Mouse (Mus musculus): ENCODE measurements at regions not wholly inside any gene's neighbourhood (a gene's known extent, or its start where the extent isn't known, plus 50 kb on each side); places are given as distances from the start of the nearest gene placed in this dataset.

- DNase-seq (ENCODE audit: low spot score): peak; percentile 11
These were observed 148.3 kb downstream of the Ddx1 start for GRCm38 (mm10) chr12:13100505-13101354.

GRCm38 (mm10) chr12:13094111-13094851 is 152.6 kb upstream of the Mycn start:
- no peak for DNase-seq (ENCODE audit: low spot score)

- DNase-seq (ENCODE audit: low spot score): no peak
These were observed 144.2 kb upstream of the Mycn start for GRCm38 (mm10) chr12:13085951-13086350.

GRCm38 (mm10) chr12:13085484-13085883 is 143.8 kb upstream of the Mycn start:
- no peak for DNase-seq (ENCODE audit: low spot score)

GRCm38 (mm10) chr12:13083337-13084054 is 141.8 kb upstream of the Mycn start:
- peak; percentile 10 for DNase-seq (ENCODE audit: low spot score)

- DNase-seq (ENCODE audit: low spot score): no peak
These were observed 139.1 kb upstream of the Mycn start for GRCm38 (mm10) chr12:13080791-13081190.

GRCm38 (mm10) chr12:13079832-13080231 is 138.1 kb upstream of the Mycn start:
- no peak for DNase-seq (ENCODE audit: low spot score)

GRCm38 (mm10) chr12:13077689-13078088 is 136.0 kb upstream of the Mycn start:
- DNase-seq (ENCODE audit: low spot score): no peak

- DNase-seq (ENCODE audit: low spot score): no peak
These were observed 135.1 kb upstream of the Mycn start for GRCm38 (mm10) chr12:13076699-13077287.

- DNase-seq (ENCODE audit: low spot score): no peak
These were observed 131.6 kb upstream of the Mycn start for GRCm38 (mm10) chr12:13073126-13073886.

GRCm38 (mm10) chr12:13067295-13067694 is 125.6 kb upstream of the Mycn start:
- no peak for DNase-seq (ENCODE audit: low spot score)

GRCm38 (mm10) chr12:13066604-13067181 is 125.0 kb upstream of the Mycn start:
- no peak for DNase-seq (ENCODE audit: low spot score)

- DNase-seq (ENCODE audit: low spot score): no peak
These were observed 117.8 kb upstream of the Mycn start for GRCm38 (mm10) chr12:13059473-13059872.

GRCm38 (mm10) chr12:13056246-13056645 is 114.5 kb upstream of the Mycn start:
- no peak for DNase-seq (ENCODE audit: low spot score)

GRCm38 (mm10) chr12:13054611-13055010 is 112.9 kb upstream of the Mycn start:
- DNase-seq (ENCODE audit: low spot score): no peak

GRCm38 (mm10) chr12:13053746-13054145 is 112.0 kb upstream of the Mycn start:
- no peak for DNase-seq (ENCODE audit: low spot score)

GRCm38 (mm10) chr12:13052845-13053623 is 111.3 kb upstream of the Mycn start:
- DNase-seq (ENCODE audit: low spot score): no peak

GRCm38 (mm10) chr12:13052164-13052563 is 110.5 kb upstream of the Mycn start:
- no peak for DNase-seq (ENCODE audit: low spot score)

- DNase-seq (ENCODE audit: low spot score): no peak
These were observed 107.9 kb upstream of the Mycn start for GRCm38 (mm10) chr12:13049659-13050058.

- no peak for DNase-seq (ENCODE audit: low spot score)
These were observed 106.5 kb upstream of the Mycn start for GRCm38 (mm10) chr12:13048168-13048727.
